In the genomic region with DNA sequence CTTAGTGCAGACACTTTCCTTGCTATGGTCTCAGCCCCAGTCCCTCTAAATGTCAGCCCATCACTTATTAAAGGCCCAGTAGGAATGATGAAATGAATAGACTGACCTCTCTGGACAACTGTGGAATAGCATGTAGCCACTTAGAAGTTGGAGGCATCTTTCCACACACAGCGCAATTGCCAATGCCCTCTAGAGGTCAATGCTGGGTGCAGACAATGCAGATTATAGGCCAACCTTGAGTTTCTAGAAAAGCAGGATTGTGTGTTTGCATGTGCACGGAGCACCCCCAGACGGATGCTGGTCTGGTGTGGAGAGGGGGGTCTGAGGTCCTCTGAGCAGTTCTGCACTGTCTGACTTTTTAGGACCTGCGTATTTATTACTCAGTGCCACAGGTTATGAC, we compare ENCODE assay signal across 8 mouse cellular contexts. TPM values are rescaled to one million over a fixed set of nuclear protein-coding genes. Genes with fewer than 3 reads are reported as not detected.
A peak's percentile ranks its signal among the peaks of the same experiment; 100 is the strongest.
DNase-seq lines count a peak whose midpoint lies in the region; ATAC-seq and TF ChIP-seq lines count a peak whose summit lies in the region.

No protein-coding gene starts in this region.

- no peak overlapping the region for H3K4me3 ChIP-seq in lung, adult 2 months (replicated peaks; ENCODE audit: extremely low read depth, low read depth, low read length)
- H3K4me3 ChIP-seq in embryonic facial prominence, embryonic 14.5 days (ENCODE audit: low read depth, low read length): no peak overlapping the region

- H3K27ac ChIP-seq in embryonic facial prominence, embryonic 14.5 days (replicated peaks; ENCODE audit: low read depth, low read length): no peak overlapping the region

- no peak for ATAC-seq in embryonic facial prominence, embryonic 14.5 days (ENCODE audit: low read depth)

- peak; percentile 42; the same call in 1 of the 2 replicates for TF ChIP-seq CTCF in lung, adult 2 months (IDR thresholded peaks at IDR 0.05; ENCODE audit: insufficient read depth, low read length)

- H3K4me1 ChIP-seq in lung, adult 2 months (ENCODE audit: control insufficient read depth, insufficient read depth, low read length): peaks cover 3% of the 10 kb centered on the region
- H3K4me1 ChIP-seq in embryonic facial prominence, embryonic 14.5 days (ENCODE audit: control insufficient read depth, insufficient read depth, low read length): peaks cover 12% of the 10 kb centered on the region

- H3K27me3 ChIP-seq in embryonic facial prominence, embryonic 14.5 days (replicated peaks; ENCODE audit: control insufficient read depth, insufficient read depth, low read length): no peaks in the 10 kb centered on the region

- 55% methylated on average over 4 of the region's 4 CpGs for WGBS in lung, adult 2 months
- WGBS in embryonic facial prominence, embryonic 14.5 days: 71% methylated on average over 4 of the region's 4 CpGs

- H3K36me3 ChIP-seq in embryonic facial prominence, embryonic 14.5 days (ENCODE audit: control insufficient read depth, insufficient read depth, low read length): peaks cover 16% of the 10 kb centered on the region

- no peak overlapping the region for H3K4me2 ChIP-seq in embryonic facial prominence, embryonic 14.5 days (ENCODE audit: low read depth, low read length)

- H3K9me3 ChIP-seq in embryonic facial prominence, embryonic 14.5 days (ENCODE audit: control insufficient read depth, low read length): no peaks in the 10 kb centered on the region

- no peak for TF ChIP-seq POLR2A in lung, adult 2 months (IDR thresholded peaks at IDR 0.05; ENCODE audit: borderline replicate concordance, extremely low read depth, low read depth, low read length)

- peak; percentile 54 for DNase-seq in adrenal gland, postnatal 14 days
- DNase-seq in adrenal gland, postnatal 36 days: no peak
- DNase-seq in lung, adult 2 months: no peak
- no peak for DNase-seq in lung, adult 18-20 months
- DNase-seq in embryonic facial prominence, embryonic 14.5 days (ENCODE audit: low spot score): peak; percentile 61
- peak; percentile 59 for DNase-seq in lung, postnatal 25 days (ENCODE audit: low spot score)
- DNase-seq in layer of hippocampus, postnatal 25 days (ENCODE audit: extremely low spot score in 1 of 2, low spot score in 1 of 2): no peak
- DNase-seq in frontal cortex, postnatal 36 days (ENCODE audit: low spot score in 2 of 2): no peak

- no peak overlapping the region for H3K9ac ChIP-seq in embryonic facial prominence, embryonic 14.5 days (ENCODE audit: low read depth, low read length)

RNA-seq across cellular contexts. Expression of a gene that starts 33.7 kb away (rescaled TPM):
- total RNA-seq in adrenal gland, postnatal 14 days (2021): 15.3 and 16.1 TPM in 2 replicates
- total RNA-seq in adrenal gland, postnatal 36 days (2021): 10 to 100 TPM; 12.9 to 14.7 TPM
- polyA plus RNA-seq in lung, adult 2 months (2012; rRNA removed): 19.2 and 21.1 TPM in 2 replicates
- 48.1 and 52.3 TPM in 2 replicates for polyA plus RNA-seq in embryonic facial prominence, embryonic 14.5 days (2014; fragmentation: Nextera tagmentation; extraction: Ambion mirVana)
- 10 to 100 TPM; 22.7 to 23.5 TPM for total RNA-seq in layer of hippocampus, postnatal 25 days (2021)

RNA-seq across cellular contexts. Expression of a gene that starts 39.4 kb away (rescaled TPM):
- 107 and 136 TPM in 2 replicates for total RNA-seq in adrenal gland, postnatal 14 days (2021)
- 10 to 100 TPM; 46.5 to 65.9 TPM for total RNA-seq in adrenal gland, postnatal 36 days (2021)
- polyA plus RNA-seq in lung, adult 2 months (2012; rRNA removed): 36.9 and 40.9 TPM in 2 replicates
- 19.5 and 20.3 TPM in 2 replicates for polyA plus RNA-seq in embryonic facial prominence, embryonic 14.5 days (2014; fragmentation: Nextera tagmentation; extraction: Ambion mirVana)
- 10 to 100 TPM; 31.9 to 36.9 TPM for total RNA-seq in layer of hippocampus, postnatal 25 days (2021)

Comparison
In these comparisons a context has a peak if more than half of its experiments do, and no peak if none do; other contexts are left out.
1. DNase-seq: peak in adrenal gland, postnatal 14 days (single experiment), embryonic facial prominence, embryonic 14.5 days (single experiment) and lung, postnatal 25 days (single experiment); none in adrenal gland, postnatal 36 days (0 of 2), lung, adult 2 months (single experiment), lung, adult 18-20 months (0 of 2), layer of hippocampus, postnatal 25 days (0 of 2) and frontal cortex, postnatal 36 days (0 of 2).